Mouse (Mus musculus) heart, embryonic 14.5 days (tissue): ENCODE measurements at regions not wholly inside any gene's neighbourhood (a gene's known extent, or its start where the extent isn't known, plus 50 kb on each side); places are given as distances from the start of the nearest gene placed in this dataset.

Source experiments
- ATAC-seq: fragments of 200-750 bp; cut with Nextera tagmentation; 2 replicates; pipeline ENCODE4 v1.8.0; 2017; ENCODE audit warnings: low read depth, moderate TSS enrichment; ENCODE audit not compliant: insufficient number of reproducible peaks, insufficient read depth, low FRiP score
- H3K27ac ChIP-seq, 2 experiments: fragments of 200-500 bp in 1 of 2; fragments of 300-500 bp in 1 of 2; sonication (generic) in 1 of 2; replicated peaks in 1 of 2; 2 replicates each; pipeline ENCODE4 v1.5.1; 2012 to 2014; ENCODE audit warnings: low read depth in 2 of 2, low read length in 2 of 2, control low read depth in 1 of 2, mild to moderate bottlenecking in 1 of 2, mixed read lengths in 1 of 2; ENCODE audit not compliant: control insufficient read depth in 1 of 2, insufficient read depth in 1 of 2
- H3K27me3 ChIP-seq: fragments of 300-500 bp; sonication (generic); 2 replicates; pipeline ENCODE4 v1.6.1; 2014; ENCODE audit warnings: mild to moderate bottlenecking, low read length, control low read depth; ENCODE audit not compliant: control insufficient read depth, insufficient read depth
- H3K36me3 ChIP-seq: fragments of 300-500 bp; sonication (generic); 2 replicates; pipeline ENCODE4 v1.6.1; 2014; ENCODE audit warnings: mild to moderate bottlenecking, control low read depth, low read length, mixed read lengths; ENCODE audit not compliant: control insufficient read depth, insufficient read depth
- H3K4me1 ChIP-seq, 2 experiments: fragments of 200-500 bp in 1 of 2; fragments of 300-500 bp in 1 of 2; sonication (generic) in 1 of 2; 2 replicates each; pipeline ENCODE4 v1.6.1; 2012 to 2014; ENCODE audit warnings: low read length in 2 of 2, control low read depth in 1 of 2, mixed read lengths in 1 of 2; ENCODE audit not compliant: control insufficient read depth in 2 of 2, insufficient read depth in 2 of 2
- H3K4me2 ChIP-seq: fragments of 300-500 bp; sonication (generic); 2 replicates; pipeline ENCODE4 v1.6.1; 2014; ENCODE audit warnings: mild to moderate bottlenecking, low read length
- H3K4me3 ChIP-seq, 2 experiments: fragments of 200-500 bp in 1 of 2; fragments of 300-500 bp in 1 of 2; sonication (generic) in 1 of 2; 2 replicates each; pipeline ENCODE4 v1.5.1; 2012 to 2014; ENCODE audit warnings: low read length in 2 of 2, mild to moderate bottlenecking in 2 of 2, control low read depth in 1 of 2, low read depth in 1 of 2, moderate library complexity in 1 of 2; ENCODE audit not compliant: control insufficient read depth in 1 of 2, insufficient read depth in 1 of 2
- H3K9ac ChIP-seq: fragments of 300-500 bp; sonication (generic); 2 replicates; pipeline ENCODE4 v1.6.1; 2014; ENCODE audit warnings: mild to moderate bottlenecking, low read length
- H3K9me3 ChIP-seq: fragments of 300-500 bp; sonication (generic); 2 replicates; pipeline ENCODE4 v1.6.1; 2016; ENCODE audit warnings: low read length, control low read depth; ENCODE audit not compliant: control insufficient read depth
- WGBS: fragments of 180-500 bp; shearing (Covaris S2); extraction: QIAGEN DNeasy Blood & Tissue Kit; methylation state at CpG from one replicate; pipeline ENCODE4 v1.1.7; 2014; 5-methylcytosine and 5-hydroxymethylcytosine counted together

DNA sequence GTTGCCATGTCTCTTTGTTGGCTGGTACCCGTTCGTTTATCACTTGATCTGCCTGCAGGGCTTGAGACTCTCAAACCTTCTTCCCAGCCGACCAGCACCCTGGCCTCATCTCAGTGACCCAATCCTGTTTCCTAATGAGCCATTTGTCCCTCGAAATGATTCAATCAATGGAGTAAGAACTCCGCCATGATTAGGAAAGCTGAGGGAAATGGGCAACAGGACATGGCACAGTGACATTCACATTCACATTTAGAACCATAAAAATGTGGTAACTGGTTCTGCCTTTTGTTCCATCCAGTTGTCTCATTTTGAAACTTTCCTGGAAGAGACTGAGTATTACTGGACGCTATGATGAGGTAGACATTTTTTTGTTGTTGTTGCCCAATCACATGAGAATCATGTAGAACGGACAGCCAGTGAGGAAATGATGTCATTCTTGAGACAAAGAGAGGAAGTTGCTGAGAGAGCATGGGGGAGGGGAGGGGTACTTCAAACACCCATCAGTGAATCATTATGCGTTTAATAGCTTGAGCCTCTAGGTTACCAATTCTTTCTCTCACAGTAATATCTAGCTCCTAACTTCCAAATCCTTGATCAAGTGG, 114.5 kb downstream of the Hlx start:
- Histone ChIP-seq H3K4me3 (no peak overlapping the region), H3K4me1 (no peaks in the 10 kb centered on the region; a peak in 1 of 4 replicates), H3K27me3 (no peaks in the 10 kb centered on the region), H3K36me3 (no peaks in the 10 kb centered on the region), H3K9ac (no peak overlapping the region), H3K4me2 (no peak overlapping the region), H3K27ac (no peak overlapping the region), H3K9me3 (no peaks in the 10 kb centered on the region)
- 75% methylated on average over 8 of the region's 8 CpGs for WGBS
- no peak for ATAC-seq

GRCm38 (mm10) chr1:184615991-184616390, 116.4 kb downstream of the Hlx start:
- Histone ChIP-seq H3K4me2 (no peak overlapping the region), H3K4me3 (no peak overlapping the region), H3K36me3 (no peaks in the 10 kb centered on the region), H3K4me1 (no peaks in the 10 kb centered on the region), H3K9ac (no peak overlapping the region), H3K27ac (no peak overlapping the region), H3K9me3 (no peaks in the 10 kb centered on the region), H3K27me3 (no peaks in the 10 kb centered on the region)
- ATAC-seq: no peak
- WGBS: 58% methylated on average over 3 of the region's 3 CpGs

DNA sequence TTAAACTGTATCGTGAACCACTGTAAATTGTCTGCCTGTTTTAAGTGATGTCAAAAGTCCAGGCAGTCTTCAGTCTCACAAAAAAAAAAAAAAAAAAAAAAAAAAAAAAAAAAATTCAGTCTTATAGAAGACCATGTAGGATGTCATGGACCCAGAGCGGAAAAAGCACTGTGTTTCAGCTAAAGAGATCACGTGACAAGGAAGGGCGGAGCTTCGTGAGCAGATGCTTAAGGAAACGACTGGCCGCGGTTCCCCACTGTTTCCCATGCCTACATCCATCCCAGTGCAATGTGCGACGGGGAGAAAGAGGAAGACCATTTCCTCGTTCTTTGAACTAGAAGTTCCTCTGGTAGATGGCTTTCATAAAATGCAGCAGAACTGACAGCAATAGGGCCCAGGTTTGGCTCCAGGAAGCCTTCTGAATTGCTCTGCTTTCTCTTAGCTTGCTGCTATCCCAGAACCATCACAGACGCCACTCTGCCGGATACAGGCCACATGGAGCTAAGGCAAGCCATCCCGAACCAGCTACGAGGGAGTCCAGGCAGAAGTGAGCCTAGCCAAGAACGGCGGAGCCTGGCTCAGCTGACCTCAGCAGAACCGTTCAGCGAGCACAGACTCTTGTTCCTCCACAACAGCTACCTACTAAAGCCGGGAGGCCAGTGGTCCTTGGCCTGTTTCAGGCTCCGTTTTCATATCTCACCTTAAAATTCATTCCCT, 117.6 kb downstream of the Hlx start:
- H3K27me3 ChIP-seq: no peaks in the 10 kb centered on the region
- no peaks in the 10 kb centered on the region for H3K36me3 ChIP-seq
- H3K4me3 ChIP-seq: no peak overlapping the region
- H3K9ac ChIP-seq: no peak overlapping the region
- H3K4me2 ChIP-seq: no peak overlapping the region
- no peak overlapping the region for H3K27ac ChIP-seq
- H3K4me1 ChIP-seq: no peaks in the 10 kb centered on the region
- ATAC-seq: no peak
- no peaks in the 10 kb centered on the region for H3K9me3 ChIP-seq
- WGBS: 75% methylated on average over 21 of the region's 21 CpGs

DNA sequence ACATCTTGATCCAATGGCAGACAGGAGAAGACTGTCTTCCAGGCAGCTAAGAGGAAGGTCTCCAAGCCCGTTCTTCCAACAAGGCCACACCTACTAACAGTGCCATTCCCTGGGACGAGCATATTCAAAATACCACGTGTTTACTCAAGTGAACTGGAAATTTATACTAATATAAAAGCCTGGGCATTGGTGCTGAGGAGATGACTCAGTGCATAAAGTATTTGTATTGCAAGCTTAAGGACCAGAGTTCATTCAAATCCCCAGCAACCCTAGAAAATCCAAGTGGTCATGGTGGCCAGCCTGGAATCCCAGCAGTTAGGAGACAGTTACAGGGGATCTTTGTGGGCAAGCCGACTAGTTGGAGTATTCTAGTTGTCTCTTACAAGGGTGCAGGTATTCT, 119.5 kb downstream of the Hlx start:
- Histone ChIP-seq H3K4me3 (no peak overlapping the region), H3K9ac (no peak overlapping the region), H3K27me3 (no peaks in the 10 kb centered on the region), H3K9me3 (no peaks in the 10 kb centered on the region), H3K36me3 (no peaks in the 10 kb centered on the region), H3K4me1 (no peaks in the 10 kb centered on the region), H3K27ac (no peak overlapping the region), H3K4me2 (no peak overlapping the region)
- ATAC-seq: no peak
- 78% methylated on average over 4 of the region's 4 CpGs for WGBS

DNA sequence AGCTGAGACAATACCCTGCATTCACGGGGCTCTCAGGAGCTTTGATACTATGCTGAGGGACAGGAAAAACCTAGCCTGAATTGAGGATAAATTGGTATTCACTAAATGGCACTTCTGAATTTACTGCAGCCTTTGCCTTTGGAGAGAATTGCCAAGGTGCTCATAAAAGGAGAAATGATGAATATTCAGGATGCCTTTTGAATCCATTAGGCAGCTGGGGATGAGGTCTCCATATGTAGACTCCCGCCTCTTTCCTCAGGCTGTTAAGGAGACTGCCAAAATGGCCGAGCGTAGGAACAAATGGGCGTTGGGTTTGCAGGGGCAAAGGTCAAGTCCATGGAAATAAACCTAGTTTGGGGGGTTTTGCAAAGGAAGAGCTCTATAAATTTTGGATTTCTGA, 123.5 kb downstream of the Hlx start:
- no peak for ATAC-seq
- Histone ChIP-seq H3K36me3 (no peaks in the 10 kb centered on the region), H3K27ac (no peak overlapping the region), H3K4me3 (no peak overlapping the region), H3K9ac (no peak overlapping the region), H3K9me3 (no peaks in the 10 kb centered on the region), H3K4me1 (no peaks in the 10 kb centered on the region), H3K27me3 (no peaks in the 10 kb centered on the region), H3K4me2 (no peak overlapping the region)
- 79% methylated on average over 5 of the region's 5 CpGs for WGBS

GRCm38 (mm10) chr1:184608338-184608737, 124.1 kb downstream of the Hlx start:
- WGBS: 63% methylated on average over 2 of the region's 2 CpGs
- Histone ChIP-seq H3K4me3 (no peak overlapping the region), H3K9ac (no peak overlapping the region), H3K36me3 (no peaks in the 10 kb centered on the region), H3K27me3 (no peaks in the 10 kb centered on the region), H3K4me1 (no peaks in the 10 kb centered on the region), H3K9me3 (no peaks in the 10 kb centered on the region), H3K27ac (no peak overlapping the region), H3K4me2 (no peak overlapping the region)
- ATAC-seq: no peak

DNA sequence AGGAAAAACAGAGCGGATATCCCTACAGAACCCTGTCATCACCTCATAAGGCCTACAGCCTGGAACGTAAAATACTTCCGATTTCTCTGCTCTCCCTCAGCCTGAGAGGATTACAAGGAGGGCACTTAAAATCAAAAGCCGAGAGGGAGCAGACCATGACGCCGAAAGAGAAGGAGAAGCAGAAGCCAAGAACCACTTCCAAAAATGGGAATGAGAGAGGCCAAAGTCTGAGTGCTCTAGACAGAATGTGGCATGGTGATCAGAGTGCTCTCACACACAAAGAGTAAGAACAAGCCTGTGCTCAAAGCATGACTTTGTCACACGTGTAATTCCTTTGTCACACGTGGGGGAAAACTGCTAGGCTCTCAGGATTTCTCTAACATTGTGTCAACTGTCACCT, 125.9 kb downstream of the Hlx start:
- ATAC-seq: no peak
- WGBS: 24% methylated on average over 8 of the region's 8 CpGs
- Histone ChIP-seq H3K9ac (no peak overlapping the region), H3K36me3 (no peaks in the 10 kb centered on the region), H3K27ac (no peak overlapping the region), H3K4me2 (no peak overlapping the region; the same call in 1 of the 2 replicates), H3K27me3 (no peaks in the 10 kb centered on the region), H3K4me1 (no peaks in the 10 kb centered on the region), H3K4me3 (no peak overlapping the region), H3K9me3 (no peaks in the 10 kb centered on the region)

DNA sequence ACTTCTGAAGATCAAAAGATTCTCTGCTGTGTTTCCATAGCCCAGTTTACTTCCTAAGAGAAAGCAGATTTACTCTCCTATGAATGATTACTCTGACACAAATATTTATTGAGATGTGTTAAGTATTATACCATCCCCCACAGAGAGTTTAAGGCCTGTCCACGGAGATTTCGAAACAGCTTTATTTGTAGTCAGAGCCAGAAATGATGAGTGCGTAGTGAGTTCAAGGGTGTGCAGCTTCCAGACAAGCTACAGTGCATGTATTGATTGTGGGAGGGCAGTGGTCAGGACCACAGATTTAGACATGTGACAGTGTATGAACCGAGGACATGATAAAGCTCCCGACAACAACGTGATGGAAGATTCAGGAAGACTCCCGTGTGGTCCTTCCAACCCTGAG, 126.8 kb downstream of the Hlx start:
- no peak overlapping the region for H3K4me2 ChIP-seq
- WGBS: 82% methylated on average over 7 of the region's 7 CpGs
- no peaks in the 10 kb centered on the region for H3K27me3 ChIP-seq
- no peaks in the 10 kb centered on the region for H3K9me3 ChIP-seq
- H3K4me1 ChIP-seq: no peaks in the 10 kb centered on the region
- no peak overlapping the region for H3K9ac ChIP-seq
- no peak overlapping the region for H3K4me3 ChIP-seq
- no peak overlapping the region for H3K27ac ChIP-seq
- no peaks in the 10 kb centered on the region for H3K36me3 ChIP-seq
- no peak for ATAC-seq
